ENCODE assay signal across 9 mouse cellular contexts in genomic region chr5:142901355-142901802, GRCm38 (mm10). TPM values are rescaled to one million over a fixed set of nuclear protein-coding genes. Genes with fewer than 3 reads are reported as not detected.
DNase-seq lines count a peak whose midpoint lies in the region; ATAC-seq and TF ChIP-seq lines count a peak whose summit lies in the region.
"Had no signal": no experiment of that assay in that cellular context is flagged by ENCODE, and none has a peak within 500 bp of the region (broad histone marks: within the 10 kb centered on the region; RNA-seq: fewer than 3 reads in every experiment).

No protein-coding gene starts in this region.

- H3K27ac ChIP-seq in embryonic facial prominence, embryonic 15.5 days (replicated peaks): 0 out of 2 replicates have a peak overlapping the region, but pooled peaks have one; percentile 76
- H3K27ac ChIP-seq in hindbrain, embryonic 15.5 days (replicated peaks): peak overlapping the region; percentile 57

- H3K36me3 ChIP-seq in embryonic facial prominence, embryonic 15.5 days: peaks cover 68% of the 10 kb centered on the region
- peaks cover 60% of the 10 kb centered on the region for H3K36me3 ChIP-seq in hindbrain, embryonic 15.5 days
- H3K36me3 ChIP-seq in myocyte (ENCODE audit: control insufficient read depth, insufficient read depth): peaks cover 46% of the 10 kb centered on the region

- no peaks in the 10 kb centered on the region for H3K9me3 ChIP-seq in embryonic facial prominence, embryonic 15.5 days (replicated peaks)
- no peaks in the 10 kb centered on the region for H3K9me3 ChIP-seq in hindbrain, embryonic 15.5 days
- H3K9me3 ChIP-seq: G1E had no signal

- intact Hi-C loops in left cerebral cortex, postnatal 4 days (cut with DNase I): no loop called here

- H3K79me2 ChIP-seq in myocyte (ENCODE audit: control insufficient read depth, insufficient read depth): peaks cover 29% of the 10 kb centered on the region

- H3K4me2 ChIP-seq in embryonic facial prominence, embryonic 15.5 days (replicated peaks): no peak overlapping the region
- H3K4me2 ChIP-seq in hindbrain, embryonic 15.5 days: no peak overlapping the region
- no peak overlapping the region for H3K4me2 ChIP-seq in myocyte (ENCODE audit: low read depth)

- no peak overlapping the region for H3ac ChIP-seq in myocyte (ENCODE audit: control insufficient read depth, insufficient read length)

- H3K4me1 ChIP-seq in embryonic facial prominence, embryonic 15.5 days: peaks cover 24% of the 10 kb centered on the region
- peaks cover 37% of the 10 kb centered on the region for H3K4me1 ChIP-seq in hindbrain, embryonic 15.5 days (replicated peaks)

- peak; percentile 55 for TF ChIP-seq POLR2A in myocyte (IDR thresholded peaks at IDR 0.05; ENCODE audit: insufficient read length, low read depth)

- 83% methylated on average over 7 of the region's 7 CpGs for WGBS in embryonic facial prominence, embryonic 15.5 days
- 77% methylated on average over 7 of the region's 7 CpGs for WGBS in hindbrain, embryonic 15.5 days

- no peak for ATAC-seq in embryonic facial prominence, embryonic 15.5 days (ENCODE audit: insufficient number of reproducible peaks, low FRiP score, low TSS enrichment, low read depth)
- no peak for ATAC-seq in hindbrain, embryonic 15.5 days (ENCODE audit: low FRiP score, low read depth)

- H3K9ac ChIP-seq in embryonic facial prominence, embryonic 15.5 days: no peak overlapping the region
- H3K9ac ChIP-seq in hindbrain, embryonic 15.5 days: no peak overlapping the region

- H3K4me3 ChIP-seq in embryonic facial prominence, embryonic 15.5 days (replicated peaks): no peak overlapping the region
- no peak overlapping the region for H3K4me3 ChIP-seq in hindbrain, embryonic 15.5 days
- H3K4me3 ChIP-seq in myocyte: no peak overlapping the region

- H3K27me3 ChIP-seq in embryonic facial prominence, embryonic 15.5 days: no peaks in the 10 kb centered on the region
- no peaks in the 10 kb centered on the region for H3K27me3 ChIP-seq in hindbrain, embryonic 15.5 days
- H3K27me3 ChIP-seq in myocyte (ENCODE audit: control insufficient read depth, insufficient read depth, insufficient read length): no peaks in the 10 kb centered on the region

- peak; percentile 96 for DNase-seq in heart, adult 11 months
- DNase-seq in heart, adult 9 months (ENCODE audit: low spot score in 2 of 2): no peak
- DNase-seq in CD4-positive helper T cell, adult 2 months (ENCODE audit: low read depth, low spot score): peak; percentile 37
- no peak for DNase-seq in spleen, postnatal 14 days (ENCODE audit: low spot score in 2 of 2)
- no peak for DNase-seq in left cerebral cortex, postnatal 4 days

TF ChIP-seq in myocyte, 11 proteins besides CTCF, POLR2A, EP300 and RAD21:
- TF ChIP-seq POLR2AphosphoS2 (IDR thresholded peaks at IDR 0.05; ENCODE audit: insufficient read length, low read depth) (peak; percentile 91), TCF12 (IDR thresholded peaks at IDR 0.05; ENCODE audit: insufficient read depth, poor library complexity, severe bottlenecking) (no peak)

RNA-seq across cellular contexts. Expression of gene Actb, which starts 5.2 kb away (rescaled TPM):
- 12,790 and 13,060 TPM in 2 replicates for polyA plus RNA-seq in embryonic facial prominence, embryonic 15.5 days (2015; fragmentation: Nextera tagmentation; extraction: Ambion mirVana)
- polyA plus RNA-seq in hindbrain, embryonic 15.5 days (2015; fragmentation: Nextera tagmentation; extraction: Ambion mirVana): 13,458 and 13,965 TPM in 2 replicates
- polyA plus RNA-seq in myocyte (2012; fragmentation: generic; extraction: Trizol): 2,198 TPM
- 1,000 to 10,000 TPM; 5,289 to 5,459 TPM for total RNA-seq in left cerebral cortex, postnatal 4 days (2021)

RNA-seq across cellular contexts. Expression of gene Fbxl18, which starts 6.2 kb away (rescaled TPM):
- 11.7 and 14.7 TPM in 2 replicates for polyA plus RNA-seq in embryonic facial prominence, embryonic 15.5 days (2015; fragmentation: Nextera tagmentation; extraction: Ambion mirVana)
- 30.3 and 33.3 TPM in 2 replicates for polyA plus RNA-seq in hindbrain, embryonic 15.5 days (2015; fragmentation: Nextera tagmentation; extraction: Ambion mirVana)
- 7.6 TPM for polyA plus RNA-seq in myocyte (2012; fragmentation: generic; extraction: Trizol)
- 10 to 100 TPM; 34.6 to 35.8 TPM for total RNA-seq in left cerebral cortex, postnatal 4 days (2021)

RNA-seq across cellular contexts. Expression of gene Fscn1, which starts 58.8 kb away (rescaled TPM):
- 328 TPM in 2 replicates for polyA plus RNA-seq in embryonic facial prominence, embryonic 15.5 days (2015; fragmentation: Nextera tagmentation; extraction: Ambion mirVana)
- polyA plus RNA-seq in hindbrain, embryonic 15.5 days (2015; fragmentation: Nextera tagmentation; extraction: Ambion mirVana): 488 and 506 TPM in 2 replicates
- 180 TPM for polyA plus RNA-seq in myocyte (2012; fragmentation: generic; extraction: Trizol)
- total RNA-seq in left cerebral cortex, postnatal 4 days (2021): 100 to 1,000 TPM; 530 to 553 TPM
- total RNA-seq: G1E had no signal
- polyA plus RNA-seq: G1E had no signal

Comparison
In these comparisons a context has a peak if more than half of its experiments do, and no peak if none do; other contexts are left out.
1. DNase-seq: peak in heart, adult 11 months (single experiment) and CD4-positive helper T cell, adult 2 months (single experiment); none in heart, adult 9 months (0 of 2), spleen, postnatal 14 days (0 of 2) and left cerebral cortex, postnatal 4 days (single experiment).